Mouse (Mus musculus) ES-Bruce4 (cell line): ENCODE results near the gene Fndc3a.

Experiments
- CTCF ChIP-seq: IDR thresholded peaks from one replicate; pipeline ENCODE4 v1.8.1; 2011; ENCODE audit warnings: low read depth, low read length
- EP300 ChIP-seq: IDR thresholded peaks from 2 replicates; pipeline ENCODE4 v1.6.1; 2011; ENCODE audit warnings: low read depth, low read length; ENCODE audit not compliant: insufficient read depth
- POLR2A ChIP-seq: IDR thresholded peaks from one replicate; pipeline ENCODE4 v1.8.1; 2011; ENCODE audit warnings: low read length; ENCODE audit not compliant: insufficient read depth

DNA sequence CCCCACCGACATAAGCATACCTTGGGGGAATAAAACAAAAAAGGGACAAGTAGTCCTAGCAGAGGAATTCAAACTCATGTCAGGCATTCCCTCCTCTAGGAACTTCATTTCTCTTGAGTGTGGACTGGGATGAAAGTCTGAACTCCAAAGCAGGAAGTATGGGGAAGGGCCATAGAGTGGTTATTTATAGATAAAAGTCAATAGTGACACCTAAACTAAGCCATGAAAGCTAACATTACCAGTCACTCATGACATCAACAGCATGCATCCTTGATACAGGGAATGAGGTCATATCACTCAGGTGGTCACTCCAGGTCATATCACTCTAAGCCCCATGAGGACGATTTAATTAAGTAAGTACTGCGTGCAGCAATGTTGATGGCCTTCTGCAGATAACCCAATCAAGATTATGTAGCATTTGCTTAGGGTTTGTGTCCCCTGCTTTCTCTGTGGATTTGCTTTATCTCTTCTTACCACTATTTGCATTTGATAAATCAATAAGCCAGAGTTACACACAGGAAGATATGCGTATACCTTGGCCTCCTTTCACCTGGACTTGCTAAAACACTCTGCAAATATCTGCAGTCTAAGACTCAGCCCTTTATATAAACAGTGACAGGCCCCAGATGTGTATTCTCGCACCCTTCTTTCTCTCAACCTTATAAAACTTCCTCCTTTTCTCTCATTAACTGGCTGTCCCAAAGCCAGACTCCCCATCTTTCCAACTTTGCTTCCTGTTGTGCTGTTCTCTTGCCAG lies 40.8 kb upstream of the Fndc3a start:
- TF ChIP-seq CTCF = no peak
- TF ChIP-seq POLR2A = no peak
- TF ChIP-seq EP300 = no peak
